Comparison of ENCODE assay signal across 8 mouse cellular contexts in genomic region chr5:139200770-139201569, GRCm38 (mm10). TPM values are rescaled to one million over a fixed set of nuclear protein-coding genes. Genes with fewer than 3 reads are reported as not detected.
DNase-seq lines count a peak whose midpoint lies in the region; ATAC-seq and TF ChIP-seq lines count a peak whose summit lies in the region.

No protein-coding gene starts in this region.

- 0 out of 2 replicates have a peak, but pooled peaks cover 3% of the 10 kb centered on the region for H3K36me3 ChIP-seq in heart, embryonic 10.5 days
- H3K36me3 ChIP-seq in midbrain, postnatal 0 days (ENCODE audit: insufficient read depth, low read length): no peaks in the 10 kb centered on the region

- no peak for TF ChIP-seq CTCF in midbrain, postnatal 0 days (IDR thresholded peaks at IDR 0.05)

- peaks cover 39% of the 10 kb centered on the region for H3K4me1 ChIP-seq in heart, embryonic 10.5 days
- peaks cover 8% of the 10 kb centered on the region; the same call in 1 of the 2 replicates for H3K4me1 ChIP-seq in midbrain, postnatal 0 days (ENCODE audit: insufficient read depth, low read length)

- peak overlapping the region; percentile 93 for H3K27ac ChIP-seq in heart, embryonic 10.5 days
- H3K27ac ChIP-seq in midbrain, postnatal 0 days (ENCODE audit: low read depth, low read length): peak overlapping the region; percentile 82

- H3K9me3 ChIP-seq in heart, embryonic 10.5 days: no peaks in the 10 kb centered on the region
- H3K9me3 ChIP-seq in midbrain, postnatal 0 days (ENCODE audit: low read length): no peaks in the 10 kb centered on the region

- 3% methylated on average over 56 of the region's 57 CpGs for WGBS in heart, embryonic 10.5 days
- WGBS in midbrain, postnatal 0 days: under 1% methylated on average over 56 of the region's 57 CpGs

- H3K4me2 ChIP-seq in midbrain, postnatal 0 days (ENCODE audit: low read depth, low read length, poor library complexity, severe bottlenecking): peak overlapping the region; percentile 68

- peak; percentile 21 for ATAC-seq in inflammation-experienced regulatory T-cells, adult 6 months
- peak; percentile 74 for ATAC-seq in midbrain, postnatal 0 days (ENCODE audit: low FRiP score)

- peak; percentile 78 for DNase-seq in heart, embryonic 10.5 days (ENCODE audit: low spot score)
- no peak for DNase-seq in heart, adult 9 months (ENCODE audit: low spot score in 2 of 2)
- DNase-seq in urinary bladder, postnatal 36 days (ENCODE audit: low spot score in 2 of 2): peak; percentile 19 to 20
- no peak for DNase-seq in urinary bladder, adult 2 months (ENCODE audit: low spot score)
- DNase-seq in midbrain, postnatal 0 days (ENCODE audit: low spot score): no peak
- no peak for DNase-seq in spleen, adult 12 weeks (ENCODE audit: low spot score)
- DNase-seq in frontal cortex, postnatal 36 days (ENCODE audit: low spot score in 2 of 2): no peak

- H3K27me3 ChIP-seq in heart, embryonic 10.5 days (ENCODE audit: insufficient read depth, poor library complexity, severe bottlenecking): no peaks in the 10 kb centered on the region
- H3K27me3 ChIP-seq in midbrain, postnatal 0 days (ENCODE audit: insufficient read depth, low read length): no peaks in the 10 kb centered on the region

- H3K4me3 ChIP-seq in heart, embryonic 10.5 days: peak overlapping the region; percentile 97
- peak overlapping the region; percentile 91 for H3K4me3 ChIP-seq in midbrain, postnatal 0 days (ENCODE audit: low read depth, low read length)

- peak overlapping the region; percentile 91 for H3K9ac ChIP-seq in midbrain, postnatal 0 days (replicated peaks; ENCODE audit: low read length, poor library complexity, severe bottlenecking)

RNA-seq across cellular contexts. Expression of gene Sun1, which starts 0.5 kb away (rescaled TPM):
- polyA plus RNA-seq in heart, embryonic 10.5 days (2016; fragmentation: Nextera tagmentation; extraction: Ambion mirVana): 40.3 and 43.8 TPM in 2 replicates
- polyA plus RNA-seq in urinary bladder, adult 2 months (2012; rRNA removed): 91.7 and 94.4 TPM in 2 replicates
- 10 to 100 TPM; 30.7 to 43.4 (median 38.5) TPM for polyA plus RNA-seq in inflammation-experienced regulatory T-cells, adult 6 months (2017; shearing (Covaris generic))
- total RNA-seq in midbrain, postnatal 0 days (2014; rRNA removed): 63.6 and 75.0 TPM in 2 replicates
- 32.1 and 35.3 TPM in 2 replicates for polyA plus RNA-seq in midbrain, postnatal 0 days (2015; fragmentation: Nextera tagmentation; extraction: Ambion mirVana)

RNA-seq across cellular contexts. Expression of gene Dnaaf5, which starts 50.9 kb away (rescaled TPM):
- 9.5 and 12.5 TPM in 2 replicates for polyA plus RNA-seq in heart, embryonic 10.5 days (2016; fragmentation: Nextera tagmentation; extraction: Ambion mirVana)
- polyA plus RNA-seq in urinary bladder, adult 2 months (2012; rRNA removed): 8.0 and 11.7 TPM in 2 replicates
- polyA plus RNA-seq in inflammation-experienced regulatory T-cells, adult 6 months (2017; shearing (Covaris generic)): 10 to 100 TPM in 1 of 3 experiments, 1 to 10 TPM in 2; 5.9 to 11.9 (median 6.2) TPM
- total RNA-seq in midbrain, postnatal 0 days (2014; rRNA removed): 11.6 and 14.0 TPM in 2 replicates
- polyA plus RNA-seq in midbrain, postnatal 0 days (2015; fragmentation: Nextera tagmentation; extraction: Ambion mirVana): 1.9 and 2.9 TPM in 2 replicates

RNA-seq across cellular contexts. Expression of gene Get4, which starts 51.2 kb away (rescaled TPM):
- polyA plus RNA-seq in heart, embryonic 10.5 days (2016; fragmentation: Nextera tagmentation; extraction: Ambion mirVana): 193 and 205 TPM in 2 replicates
- polyA plus RNA-seq in urinary bladder, adult 2 months (2012; rRNA removed): 90.8 and 107 TPM in 2 replicates
- 10 to 100 TPM; 12.0 to 25.4 (median 16.7) TPM for polyA plus RNA-seq in inflammation-experienced regulatory T-cells, adult 6 months (2017; shearing (Covaris generic))
- 48.5 and 48.9 TPM in 2 replicates for total RNA-seq in midbrain, postnatal 0 days (2014; rRNA removed)
- polyA plus RNA-seq in midbrain, postnatal 0 days (2015; fragmentation: Nextera tagmentation; extraction: Ambion mirVana): 135 and 142 TPM in 2 replicates

RNA-seq across cellular contexts. Expression of gene Prkar1b, which starts 51.2 kb away (rescaled TPM):
- polyA plus RNA-seq in heart, embryonic 10.5 days (2016; fragmentation: Nextera tagmentation; extraction: Ambion mirVana): 7.4 and 8.3 TPM in 2 replicates
- 15.0 and 17.8 TPM in 2 replicates for polyA plus RNA-seq in urinary bladder, adult 2 months (2012; rRNA removed)
- polyA plus RNA-seq in inflammation-experienced regulatory T-cells, adult 6 months (2017; shearing (Covaris generic)): 1 to 10 TPM in 1 of 3 experiments, under 1 TPM in 1, not detected in 1; 0.38 to 3.9 TPM
- 312 and 397 TPM in 2 replicates for total RNA-seq in midbrain, postnatal 0 days (2014; rRNA removed)
- polyA plus RNA-seq in midbrain, postnatal 0 days (2015; fragmentation: Nextera tagmentation; extraction: Ambion mirVana): 415 and 445 TPM in 2 replicates

Comparison
In these comparisons a context has a peak if more than half of its experiments do, and no peak if none do; other contexts are left out.
1. DNase-seq: peak in heart, embryonic 10.5 days (single experiment) and urinary bladder, postnatal 36 days (2 of 2); none in heart, adult 9 months (0 of 2), urinary bladder, adult 2 months (single experiment), midbrain, postnatal 0 days (single experiment), spleen, adult 12 weeks (single experiment) and frontal cortex, postnatal 36 days (0 of 2).